Mouse (Mus musculus) hindbrain, embryonic 16.5 days (tissue): ENCODE results near the gene Olfr1454. TPM values are rescaled to one million over a fixed set of nuclear protein-coding genes. Genes with fewer than 3 reads are reported as not detected.

Source experiments
- ATAC-seq: fragments of 200-750 bp; cut with Nextera tagmentation; 2 replicates; pipeline ENCODE4 v1.8.0; 2017; ENCODE audit warnings: moderate TSS enrichment, moderate library complexity
- H3K27ac ChIP-seq: fragments of 300-500 bp; sonication (generic); 2 replicates; pipeline ENCODE4 v1.5.1; 2014; ENCODE audit warnings: low read depth, mild to moderate bottlenecking, control low read depth, low read length, moderate library complexity
- H3K27me3 ChIP-seq: fragments of 300-500 bp; sonication (generic); replicated peaks from 2 replicates; pipeline ENCODE4 v1.6.1; 2014; ENCODE audit warnings: low read length; ENCODE audit not compliant: control insufficient read depth, insufficient read depth
- H3K36me3 ChIP-seq: fragments of 300-500 bp; sonication (generic); 2 replicates; pipeline ENCODE4 v1.6.1; 2014; ENCODE audit warnings: mild to moderate bottlenecking, low read length, moderate library complexity, mixed read lengths; ENCODE audit not compliant: control insufficient read depth, insufficient read depth
- H3K4me1 ChIP-seq: fragments of 300-500 bp; sonication (generic); 2 replicates; pipeline ENCODE4 v1.6.1; 2014; ENCODE audit warnings: low read depth, low read length; ENCODE audit not compliant: control insufficient read depth, insufficient read depth
- H3K4me2 ChIP-seq: fragments of 300-500 bp; sonication (generic); 2 replicates; pipeline ENCODE4 v1.6.1; 2014; ENCODE audit warnings: mild to moderate bottlenecking, low read length, control low read depth, moderate library complexity
- H3K4me3 ChIP-seq: fragments of 300-500 bp; sonication (generic); 2 replicates; pipeline ENCODE4 v1.5.1; 2014; ENCODE audit warnings: mild to moderate bottlenecking, low read length, control low read depth, moderate library complexity
- H3K9ac ChIP-seq: fragments of 300-500 bp; sonication (generic); 2 replicates; pipeline ENCODE4 v1.6.1; 2014; ENCODE audit warnings: low read depth, mild to moderate bottlenecking, control low read depth, low read length, moderate library complexity
- H3K9me3 ChIP-seq: fragments of 300-500 bp; sonication (generic); 2 replicates; pipeline ENCODE4 v1.6.1; 2014; ENCODE audit warnings: mild to moderate bottlenecking, low read length, moderate library complexity; ENCODE audit not compliant: control insufficient read depth
- WGBS: fragments of 180-500 bp; shearing (Covaris S2); extraction: QIAGEN DNeasy Blood & Tissue Kit; methylation state at CpG from one replicate; pipeline ENCODE4 v1.1.7; 2014; 5-methylcytosine and 5-hydroxymethylcytosine counted together
- polyA plus RNA-seq: library from polyadenylated mRNA; unstranded; fragments of >200 nt; fragmentation: Nextera tagmentation; extraction: Ambion mirVana; gene quantifications from 2 replicates; pipeline ENCODE4 v1.2.1, GENCODE M21; 2015

Olfr1454 gene
- polyA plus RNA-seq: not detected in 2 replicates

DNA sequence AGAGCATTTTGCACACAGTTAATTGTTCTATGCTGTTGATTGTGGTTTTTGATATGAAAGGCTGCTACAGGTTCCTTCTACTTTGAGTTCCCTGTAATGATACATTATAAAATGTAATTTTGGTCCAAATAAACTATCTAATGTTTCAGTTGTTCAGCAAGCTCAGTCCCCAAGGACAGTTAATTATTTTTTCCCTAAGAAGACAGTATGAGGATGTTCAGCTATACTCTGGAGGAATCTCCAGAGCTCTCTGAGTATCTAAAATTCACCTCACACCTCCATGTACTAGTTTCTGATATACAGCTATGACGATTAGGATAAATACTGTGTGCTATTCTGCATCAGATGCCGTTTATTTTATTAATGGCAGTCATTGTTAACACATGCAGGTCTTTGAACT is at the start of gene Olfr1454:
Olfr1454 (plus strand) TSS at position 301 of the 400 bp plus-strand sequence.
- WGBS: 69% methylated on average over 2 of the region's 2 CpGs
- H3K27ac ChIP-seq: no peak within 1 kb of the TSS
- ATAC-seq: no peak

DNA sequence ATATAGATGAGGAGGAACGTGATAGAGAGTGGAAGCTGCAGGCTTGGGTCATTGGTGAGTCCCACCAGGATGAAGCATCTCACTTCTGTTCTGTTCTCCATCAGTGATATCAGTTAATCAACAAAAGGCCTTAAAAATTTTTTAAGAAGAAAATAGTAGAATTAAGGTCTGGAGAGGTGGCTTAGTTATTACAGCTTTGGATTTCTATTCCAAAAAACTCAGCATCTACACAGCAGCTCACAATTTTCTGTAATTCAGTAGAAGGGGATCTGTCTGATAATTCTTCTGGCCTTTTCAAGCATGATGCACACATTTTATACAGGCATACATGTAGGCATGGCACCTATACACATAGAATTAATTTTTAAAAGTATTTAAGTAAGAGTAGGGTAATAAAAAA is 32.2 kb upstream of the Olfr1454 start, which contains the start of gene Olfr1453:
Olfr1453 (minus strand) TSS at position 101 of the 400 bp plus-strand sequence.
- Histone ChIP-seq H3K4me3 (no peak within 1 kb of the TSS), H3K4me1 (no peaks in the 10 kb centered on the region), H3K27me3 (no peaks in the 10 kb centered on the region), H3K36me3 (no peaks in the 10 kb centered on the region), H3K9me3 (no peaks in the 10 kb centered on the region), H3K4me2 (no peak within 1 kb of the TSS), H3K9ac (no peak within 1 kb of the TSS), H3K27ac (no peak within 1 kb of the TSS)
- WGBS: 47% methylated on average over 1 of the region's 1 CpGs
- no peak for ATAC-seq

More for the DNA sequence above, at the start of gene Olfr1454:
- Histone ChIP-seq H3K27me3 (no peaks in the 10 kb centered on the region), H3K9ac (no peak within 1 kb of the TSS), H3K36me3 (no peaks in the 10 kb centered on the region), H3K4me3 (no peak within 1 kb of the TSS), H3K4me2 (no peak within 1 kb of the TSS), H3K9me3 (0 out of 2 replicates have a peak, but pooled peaks cover under 1% of the 10 kb centered on the region), H3K4me1 (no peaks in the 10 kb centered on the region)

DNA sequence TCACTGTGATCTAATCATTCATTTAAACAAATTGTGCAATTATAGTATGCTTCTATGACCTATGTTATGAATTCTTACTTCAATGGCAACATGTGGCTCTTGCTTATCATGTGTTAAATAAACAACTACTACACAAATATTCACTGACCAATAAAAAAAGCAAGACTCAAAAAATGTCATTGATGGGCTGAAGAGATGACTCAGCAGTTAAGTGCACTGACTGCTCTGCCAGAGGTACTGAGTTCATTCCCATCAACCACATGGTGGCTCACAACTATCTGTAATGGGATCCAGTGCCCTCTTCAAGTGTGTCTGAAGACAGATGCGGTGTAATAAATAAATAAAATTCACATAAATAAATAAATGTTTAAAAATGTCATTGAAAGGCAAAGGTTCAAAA is 33.5 kb downstream of the Olfr1454 start:
- no peak for ATAC-seq
- Histone ChIP-seq H3K27me3 (no peaks in the 10 kb centered on the region), H3K9me3 (peaks cover 10% of the 10 kb centered on the region), H3K9ac (no peak overlapping the region), H3K4me1 (no peaks in the 10 kb centered on the region), H3K4me3 (no peak overlapping the region), H3K36me3 (no peaks in the 10 kb centered on the region), H3K27ac (no peak overlapping the region), H3K4me2 (no peak overlapping the region)
- WGBS: 93% methylated on average over 1 of the region's 1 CpGs

DNA sequence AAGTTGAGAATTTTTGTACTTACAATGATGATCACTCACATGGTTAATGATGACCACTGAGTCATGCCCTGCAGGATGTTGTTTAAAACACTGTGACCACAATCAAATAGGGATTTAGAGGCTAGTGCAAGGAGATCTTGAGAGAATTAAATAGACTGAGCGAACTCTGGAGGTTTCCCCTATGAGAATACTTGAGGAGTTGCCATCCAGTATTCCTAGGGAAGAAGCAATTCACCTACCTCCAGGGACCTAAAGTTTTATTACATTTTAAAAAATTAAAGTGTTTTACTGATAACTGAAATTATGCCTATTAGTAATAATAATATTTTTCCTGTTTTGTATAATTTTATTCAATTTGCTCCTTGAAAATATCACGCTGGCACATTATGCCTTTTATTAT is 37.4 kb downstream of the Olfr1454 start, which contains the start of gene Olfr1457:
Olfr1457 (minus strand) TSS at position 101 of the 400 bp plus-strand sequence.
- peaks cover 3% of the 10 kb centered on the region; the same call in 1 of the 2 replicates for H3K9me3 ChIP-seq
- H3K27ac ChIP-seq: no peak within 1 kb of the TSS
- no peak within 1 kb of the TSS for H3K9ac ChIP-seq
- H3K36me3 ChIP-seq: no peaks in the 10 kb centered on the region
- 75% methylated on average over 2 of the region's 2 CpGs for WGBS
- no peak for ATAC-seq
- no peaks in the 10 kb centered on the region for H3K27me3 ChIP-seq
- no peaks in the 10 kb centered on the region for H3K4me1 ChIP-seq
- H3K4me3 ChIP-seq: no peak within 1 kb of the TSS
- H3K4me2 ChIP-seq: no peak within 1 kb of the TSS

DNA sequence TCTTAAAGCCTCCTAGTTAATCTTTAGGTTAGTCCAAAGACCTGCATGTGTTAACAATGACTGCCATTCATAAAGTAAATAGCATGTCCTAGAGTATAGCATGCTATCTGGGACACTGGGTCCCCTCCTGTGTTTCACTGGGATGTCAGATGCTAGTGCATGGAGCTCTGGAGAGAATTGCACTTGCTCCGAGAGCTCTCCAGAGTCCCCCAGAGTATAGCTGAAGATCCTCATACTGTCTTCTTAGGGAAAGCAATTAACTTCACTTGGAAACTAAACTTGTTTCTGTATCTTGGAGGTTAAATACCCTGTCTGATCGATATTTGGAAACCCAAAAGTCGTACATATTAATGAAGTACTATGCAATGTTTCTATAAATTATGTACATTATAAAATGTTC is 46.3 kb downstream of the Olfr1454 start, which contains the start of gene Olfr1458:
Olfr1458 (minus strand) TSS at position 101 of the 400 bp plus-strand sequence.
- H3K9ac ChIP-seq: no peak within 1 kb of the TSS
- no peak within 1 kb of the TSS for H3K27ac ChIP-seq
- H3K9me3 ChIP-seq: peaks cover 6% of the 10 kb centered on the region
- no peak within 1 kb of the TSS for H3K4me2 ChIP-seq
- no peaks in the 10 kb centered on the region for H3K36me3 ChIP-seq
- no peaks in the 10 kb centered on the region for H3K27me3 ChIP-seq
- ATAC-seq: no peak
- H3K4me3 ChIP-seq: no peak within 1 kb of the TSS
- 89% methylated on average over 3 of the region's 3 CpGs for WGBS
- no peaks in the 10 kb centered on the region for H3K4me1 ChIP-seq

Other genes with a start within 250 kb of the Olfr1454 start
- gene Gm5244, start 213.9 kb upstream of the Olfr1454 start, polyA plus RNA-seq: not detected in 2 replicates
- gene Olfr1444, start 203.3 kb upstream of the Olfr1454 start, polyA plus RNA-seq: not detected in 2 replicates
- not detected in 2 replicates for gene Olfr1445, start 176.8 kb upstream of the Olfr1454 start, polyA plus RNA-seq
- gene Olfr1446, start 167.1 kb upstream of the Olfr1454 start, polyA plus RNA-seq: not detected in 2 replicates
- not detected in 2 replicates for gene Olfr1447, start 156.9 kb upstream of the Olfr1454 start, polyA plus RNA-seq
- gene Olfr1448, start 136.2 kb upstream of the Olfr1454 start, polyA plus RNA-seq: not detected in 2 replicates
- not detected in 2 replicates for gene Olfr1449, start 129.8 kb upstream of the Olfr1454 start, polyA plus RNA-seq
- not detected in 2 replicates for gene Olfr1450, start 110.4 kb upstream of the Olfr1454 start, polyA plus RNA-seq
- not detected in 2 replicates for gene Olfr1451, start 65.6 kb upstream of the Olfr1454 start, polyA plus RNA-seq
- gene Olfr1453, start 32.3 kb upstream of the Olfr1454 start, polyA plus RNA-seq: not detected in 2 replicates
- gene Olfr1457, start 37.3 kb downstream of the Olfr1454 start, polyA plus RNA-seq: not detected in 2 replicates
- not detected in 2 replicates for gene Olfr1458, start 46.2 kb downstream of the Olfr1454 start, polyA plus RNA-seq
- gene Olfr1459, start 88.9 kb downstream of the Olfr1454 start, polyA plus RNA-seq: not detected in 2 replicates
- gene Olfr1461, start 102.4 kb downstream of the Olfr1454 start, polyA plus RNA-seq: not detected in 2 replicates
- gene Olfr1462, start 125.1 kb downstream of the Olfr1454 start, polyA plus RNA-seq: not detected in 2 replicates
- gene Olfr1463, start 170.7 kb downstream of the Olfr1454 start, polyA plus RNA-seq: not detected in 2 replicates